Mouse (Mus musculus) ES-Bruce4 (cell line): ENCODE results near the gene Serpina1a. TPM values are rescaled to one million over a fixed set of nuclear protein-coding genes. Genes with fewer than 3 reads are reported as not detected.
"Not testable (repeated sequence)": the region's sequence is repeated elsewhere in the genome, so short reads cannot be mapped to it uniquely, and the experiment has no call there.

Source experiments
- H3K27ac ChIP-seq: 2 replicates; pipeline ENCODE4 v1.5.1; 2012; ENCODE audit warnings: low read length, inconsistent platforms; ENCODE audit not compliant: insufficient read depth
- H3K27me3 ChIP-seq: 2 replicates; pipeline ENCODE4 v1.6.1; 2012; ENCODE audit warnings: mild to moderate bottlenecking, low read length, inconsistent platforms; ENCODE audit not compliant: control insufficient read depth, poor library complexity, insufficient read depth, severe bottlenecking
- H3K36me3 ChIP-seq: 2 replicates; pipeline ENCODE4 v1.6.1; 2012; ENCODE audit warnings: inconsistent platforms, mild to moderate bottlenecking, low read length, moderate library complexity; ENCODE audit not compliant: control insufficient read depth, poor library complexity, insufficient read depth, severe bottlenecking
- H3K4me1 ChIP-seq: one replicate; pipeline ENCODE4 v1.8.1; 2011; ENCODE audit warnings: low read length; ENCODE audit not compliant: control insufficient read depth, insufficient read depth
- H3K4me3 ChIP-seq: 2 replicates; pipeline ENCODE4 v1.5.1; 2011; ENCODE audit warnings: low read depth, mild to moderate bottlenecking, low read length
- H3K9ac ChIP-seq: 2 replicates; pipeline ENCODE4 v1.6.1; 2012; ENCODE audit warnings: low read depth, mild to moderate bottlenecking, inconsistent platforms; ENCODE audit not compliant: poor library complexity, severe bottlenecking
- H3K9me3 ChIP-seq: replicated peaks from 2 replicates; pipeline ENCODE4 v1.6.1; 2012; ENCODE audit warnings: mild to moderate bottlenecking, low read length, inconsistent platforms; ENCODE audit not compliant: control insufficient read depth, poor library complexity, insufficient read depth, severe bottlenecking
- CTCF ChIP-seq: IDR thresholded peaks from one replicate; pipeline ENCODE4 v1.8.1; 2011; ENCODE audit warnings: low read depth, low read length
- EP300 ChIP-seq: IDR thresholded peaks from 2 replicates; pipeline ENCODE4 v1.6.1; 2011; ENCODE audit warnings: low read depth, low read length; ENCODE audit not compliant: insufficient read depth
- POLR2A ChIP-seq: IDR thresholded peaks from one replicate; pipeline ENCODE4 v1.8.1; 2011; ENCODE audit warnings: low read length; ENCODE audit not compliant: insufficient read depth
- polyA plus RNA-seq: library from polyadenylated mRNA; stranded (reverse); fragments of >200 nt; gene quantifications from 2 replicates; pipeline ENCODE4 v1.2.4, GENCODE M21; 2011; ENCODE audit warnings: low read depth; ENCODE audit not compliant: missing spikeins, insufficient read depth, insufficient read length

Gene Serpina1a
- polyA plus RNA-seq, result not detected in 2 replicates

DNA sequence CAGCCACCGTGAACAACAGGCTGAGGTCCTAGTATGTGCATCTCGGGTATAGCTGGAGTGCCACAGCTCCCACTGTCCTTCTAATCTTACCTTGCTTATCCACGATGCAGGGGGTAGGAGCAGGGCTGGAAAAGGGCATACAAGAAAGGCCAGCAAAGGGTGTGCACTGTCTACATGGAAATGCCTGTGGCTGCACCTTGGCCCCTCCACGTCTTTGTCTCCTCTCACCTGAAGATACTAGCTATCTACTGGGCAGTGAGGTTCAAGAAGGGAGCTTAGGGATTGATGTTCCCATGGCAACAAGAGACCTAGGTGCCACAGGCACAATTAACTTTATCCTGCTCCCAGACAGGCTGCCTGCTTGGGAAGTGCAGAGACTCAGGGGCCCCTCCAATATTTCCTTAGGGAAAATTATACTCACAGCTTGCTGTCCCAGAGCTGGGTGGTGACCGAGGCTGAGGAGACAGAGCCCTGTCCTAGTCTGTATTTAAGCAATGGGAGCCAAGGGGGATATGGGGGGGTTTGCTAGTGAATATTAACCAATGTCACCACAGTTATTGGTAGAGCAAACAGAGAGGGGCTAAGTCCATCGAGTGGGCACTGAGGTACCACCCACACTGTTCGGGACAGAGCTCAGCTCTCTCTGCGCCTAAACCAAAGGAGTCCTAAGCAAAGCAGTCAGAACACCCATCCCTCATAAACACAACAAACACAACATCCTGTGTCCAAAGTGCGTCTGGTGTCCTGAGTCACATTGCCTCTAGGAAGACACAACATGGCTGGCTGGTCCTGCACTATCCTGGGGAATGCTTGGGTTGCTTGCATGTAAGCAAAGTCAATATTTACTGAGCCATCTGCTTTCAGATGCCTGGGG is at the start of gene Serpina1a:
TSS of gene Serpina1a (minus strand) at position 462 of the 874 bp plus-strand sequence.
- not testable (repeated sequence) for H3K27me3 ChIP-seq, H3K27ac ChIP-seq, H3K4me3 ChIP-seq, H3K9ac ChIP-seq, H3K9me3 ChIP-seq, H3K36me3 ChIP-seq, H3K4me1 ChIP-seq

DNA sequence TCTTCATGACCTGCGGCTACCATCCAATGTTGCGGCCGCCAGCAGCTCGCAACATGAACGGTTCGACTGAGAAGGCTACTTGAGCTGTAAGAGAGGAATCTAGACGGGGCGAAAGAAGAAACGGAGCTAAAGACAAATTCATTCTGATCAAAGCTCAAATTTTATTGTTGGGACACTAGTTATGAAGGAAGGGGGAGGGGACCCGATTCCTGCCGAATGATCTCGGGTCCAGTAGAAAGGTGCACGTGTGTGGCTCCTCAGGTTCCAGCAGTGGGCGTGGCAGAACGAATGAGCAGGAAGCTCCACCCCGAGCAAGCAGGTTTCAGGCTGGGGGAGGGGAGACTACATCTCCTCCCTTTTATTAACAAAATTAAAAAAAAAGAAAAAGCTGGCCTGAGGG is 45.8 kb upstream of the Serpina1a start:
- not testable (repeated sequence) for H3K27ac ChIP-seq, H3K4me3 ChIP-seq, H3K27me3 ChIP-seq, H3K4me1 ChIP-seq, H3K36me3 ChIP-seq, H3K9me3 ChIP-seq, H3K9ac ChIP-seq

DNA sequence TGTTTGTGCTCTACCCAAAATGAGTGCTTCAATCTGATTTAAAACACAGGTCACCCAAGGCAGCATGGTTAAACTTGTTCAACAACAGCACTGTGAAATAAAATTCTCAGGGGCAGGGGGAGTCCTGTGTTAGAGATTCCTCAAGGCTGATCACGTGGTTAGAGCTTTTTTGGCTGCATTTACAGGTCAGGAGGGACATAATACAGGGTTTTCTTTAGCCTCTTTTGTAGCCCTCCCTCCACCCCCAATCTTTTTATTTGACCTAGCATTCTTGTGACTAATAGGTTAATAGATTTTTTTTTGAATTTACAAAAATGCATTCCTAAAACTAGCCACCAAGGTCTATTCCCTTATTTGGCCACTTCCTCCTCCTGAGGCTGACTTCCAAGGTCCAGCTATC is 44.4 kb upstream of the Serpina1a start:
- not testable (repeated sequence) for H3K27me3 ChIP-seq, H3K27ac ChIP-seq, H3K4me3 ChIP-seq, H3K4me1 ChIP-seq, H3K36me3 ChIP-seq, H3K9me3 ChIP-seq, H3K9ac ChIP-seq

DNA sequence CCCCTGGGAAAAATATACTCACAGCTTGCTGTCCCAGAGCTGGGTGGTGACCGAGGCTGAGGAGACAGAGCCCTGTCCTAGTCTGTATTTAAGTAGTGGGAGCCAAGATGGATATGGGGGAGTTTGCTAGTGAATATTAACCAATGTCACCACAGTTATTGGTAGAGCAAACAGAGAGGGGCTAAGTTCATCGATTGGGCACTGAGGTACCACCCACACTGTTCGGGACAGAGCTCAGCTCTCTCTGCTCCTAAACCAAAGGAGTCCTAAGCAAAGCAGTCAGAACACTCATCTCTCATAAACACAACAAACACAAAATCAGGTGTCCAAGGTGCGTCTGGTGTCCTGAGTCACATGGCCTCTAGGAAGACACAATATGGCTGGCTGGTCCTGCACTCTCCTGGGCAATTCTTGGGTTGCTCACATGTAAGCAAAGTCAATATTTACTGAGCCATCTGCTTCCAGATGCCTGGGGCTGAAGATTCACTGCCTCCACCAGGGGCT is 41.5 kb upstream of the Serpina1a start, which contains the start of gene Serpina1c:
TSS of gene Serpina1c (minus strand) at position 51 of the 504 bp plus-strand sequence.
- not testable (repeated sequence) for H3K27me3 ChIP-seq, H3K4me3 ChIP-seq, H3K36me3 ChIP-seq, H3K9ac ChIP-seq, H3K27ac ChIP-seq, H3K4me1 ChIP-seq, H3K9me3 ChIP-seq

DNA sequence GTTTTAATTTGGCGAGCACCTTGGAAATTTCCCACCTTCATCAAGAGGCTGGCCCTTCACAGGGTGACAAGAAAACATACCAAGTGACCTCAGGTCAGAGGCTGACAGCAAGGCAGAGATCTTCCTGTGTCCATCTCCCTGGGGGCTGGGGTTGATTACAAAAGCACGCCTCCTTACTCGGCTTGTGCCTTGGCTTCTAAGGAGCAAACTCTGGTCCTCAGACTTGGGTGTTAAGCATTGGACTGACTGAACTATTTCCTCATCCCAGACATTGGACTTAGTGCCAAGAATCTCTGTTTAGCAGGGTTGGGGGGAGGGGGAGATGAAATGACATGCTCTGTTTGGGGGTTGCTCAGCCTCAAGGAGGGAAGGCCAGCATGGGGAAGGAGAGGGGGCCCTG is 38.6 kb upstream of the Serpina1a start:
- H3K4me3 ChIP-seq, H3K4me1 ChIP-seq, H3K27ac ChIP-seq, H3K36me3 ChIP-seq, H3K9me3 ChIP-seq, H3K9ac ChIP-seq, H3K27me3 ChIP-seq: not testable (repeated sequence)

DNA sequence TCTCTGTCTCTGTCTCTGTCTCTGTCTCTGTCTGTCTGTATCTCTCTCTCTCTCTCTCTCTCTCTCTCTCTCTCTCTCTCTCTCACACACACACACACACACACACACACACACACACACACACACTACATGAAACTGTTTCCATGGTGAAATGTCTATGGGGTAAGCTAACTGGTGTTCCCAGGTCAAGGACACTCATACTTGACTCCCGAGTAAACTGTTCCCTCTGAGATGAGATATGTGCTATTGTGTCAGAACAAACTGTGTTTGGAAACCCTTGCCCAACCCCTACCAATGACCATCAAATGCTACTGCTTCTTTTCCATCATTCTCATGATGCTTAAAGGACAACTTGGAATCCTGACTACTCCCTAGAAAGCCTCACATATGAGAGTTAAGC is 3.5 kb upstream of the Serpina1a start:
- H3K9me3 ChIP-seq, H3K27ac ChIP-seq, H3K27me3 ChIP-seq, H3K9ac ChIP-seq, H3K36me3 ChIP-seq, H3K4me1 ChIP-seq, H3K4me3 ChIP-seq: not testable (repeated sequence)

DNA sequence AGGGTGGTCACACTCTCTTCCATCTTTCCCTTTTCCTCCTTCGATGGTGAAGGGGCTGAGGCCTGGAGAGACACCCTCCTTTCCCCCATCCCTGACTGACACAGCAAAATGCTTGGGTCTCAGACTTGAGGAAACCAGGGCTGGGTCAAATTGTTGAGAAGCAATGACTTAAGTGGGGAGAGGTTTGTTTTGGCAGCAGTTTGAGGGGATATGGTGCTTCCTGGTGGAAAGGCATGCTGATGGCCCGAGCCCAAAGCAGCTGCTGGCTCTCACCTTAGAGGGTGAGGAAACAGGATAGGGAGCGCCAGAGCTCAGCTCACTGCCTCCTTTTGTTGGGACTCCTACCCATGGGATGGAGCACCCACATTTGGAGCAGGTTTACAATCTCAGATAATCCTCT is 2.4 kb downstream of the Serpina1a start:
- TF ChIP-seq CTCF (no peak), POLR2A (no peak), EP300 (no peak)
- H3K4me1 ChIP-seq, result no peaks in the 10 kb centered on the region
- no peak overlapping the region for H3K27ac ChIP-seq
- H3K36me3 ChIP-seq, result no peaks in the 10 kb centered on the region
- H3K9me3 ChIP-seq, result no peaks in the 10 kb centered on the region
- H3K27me3 ChIP-seq, result no peaks in the 10 kb centered on the region
- H3K4me3 ChIP-seq, result no peak overlapping the region
- no peak overlapping the region for H3K9ac ChIP-seq

DNA sequence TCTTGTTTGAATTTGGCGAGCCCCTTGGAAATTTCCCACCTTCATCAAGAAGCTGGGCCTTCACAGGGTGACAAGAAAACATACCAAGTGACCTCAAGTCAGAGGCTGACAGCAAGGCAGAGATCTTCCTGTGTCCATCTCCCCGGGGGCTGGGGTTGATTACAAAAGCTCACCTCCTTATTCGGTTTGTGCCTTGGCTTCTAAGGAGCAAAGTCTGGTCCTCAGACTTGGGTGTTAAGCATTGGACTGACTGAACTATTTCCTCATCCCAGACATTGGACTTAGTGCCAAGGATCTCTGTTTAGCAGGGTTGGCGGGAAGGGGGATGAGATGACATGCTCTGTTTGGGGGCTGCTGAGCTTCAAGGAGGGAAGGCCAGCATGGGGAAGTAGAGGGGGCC is 2.8 kb downstream of the Serpina1a start:
- H3K9ac ChIP-seq, H3K4me3 ChIP-seq, H3K9me3 ChIP-seq, H3K27me3 ChIP-seq, H3K36me3 ChIP-seq, H3K4me1 ChIP-seq, H3K27ac ChIP-seq: not testable (repeated sequence)

DNA sequence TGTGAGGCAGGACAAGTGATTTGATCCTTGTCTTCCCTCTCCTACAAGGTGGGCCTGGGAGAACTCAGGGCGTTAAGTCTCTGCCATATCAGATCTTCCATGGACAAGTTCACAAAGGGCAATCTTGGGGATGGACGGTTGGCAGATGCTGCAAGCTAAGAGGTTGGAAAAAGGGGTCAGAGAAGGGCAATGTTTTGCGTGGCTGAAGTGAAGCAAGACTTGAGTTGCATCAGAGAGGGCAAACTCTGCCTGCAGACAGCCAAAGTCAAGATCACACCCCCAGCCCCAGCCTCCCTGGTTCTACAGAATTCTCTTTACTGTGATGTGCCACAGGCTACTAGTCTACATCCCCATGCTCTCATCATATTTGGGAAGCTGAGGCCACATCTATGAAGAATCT is 3.8 kb downstream of the Serpina1a start:
- not testable (repeated sequence) for H3K9me3 ChIP-seq, H3K27ac ChIP-seq, H3K4me3 ChIP-seq, H3K36me3 ChIP-seq, H3K4me1 ChIP-seq, H3K9ac ChIP-seq, H3K27me3 ChIP-seq
